Mouse (Mus musculus) liver, embryonic 14.5 days (tissue): ENCODE results near the gene Saa2. TPM values are rescaled to one million over a fixed set of nuclear protein-coding genes. Genes with fewer than 3 reads are reported as not detected.
A peak's percentile ranks its signal among the peaks of the same experiment; 100 is the strongest.

Experiments
- ATAC-seq: fragments of 200-750 bp; cut with Nextera tagmentation; 2 replicates; pipeline ENCODE4 v1.8.0; 2017; ENCODE audit warnings: moderate number of reproducible peaks, mild to moderate bottlenecking, moderate library complexity; ENCODE audit not compliant: insufficient read depth
- DNase-seq, 3 experiments: peaks; one replicate each; pipeline ENCODE4 v3.0.0-alpha.2; 2012 to 2013; ENCODE audit warnings: low read depth in 3 of 3, low spot score in 3 of 3
- H3K27ac ChIP-seq: fragments of 300-500 bp; sonication (generic); 2 replicates; pipeline ENCODE4 v1.5.1; 2014; ENCODE audit warnings: moderate library complexity, mild to moderate bottlenecking, control low read depth, inconsistent platforms
- H3K27me3 ChIP-seq: fragments of 300-500 bp; sonication (generic); 2 replicates; pipeline ENCODE4 v1.6.1; 2014; ENCODE audit warnings: mild to moderate bottlenecking, low read length, moderate library complexity; ENCODE audit not compliant: control insufficient read depth, insufficient read depth
- H3K36me3 ChIP-seq: fragments of 300-500 bp; sonication (generic); replicated peaks from 2 replicates; pipeline ENCODE4 v1.6.1; 2014; ENCODE audit warnings: low read depth; ENCODE audit not compliant: control insufficient read depth, insufficient read depth
- H3K4me1 ChIP-seq, 2 experiments: fragments of 200-500 bp in 1 of 2; fragments of 300-500 bp in 1 of 2; sonication (generic) in 1 of 2; replicated peaks; 2 replicates each; pipeline ENCODE4 v1.6.1; 2012 to 2014; ENCODE audit warnings: antibody characterized with exemption in 1 of 2, inconsistent platforms in 1 of 2, low read length in 1 of 2; ENCODE audit not compliant: control insufficient read depth in 2 of 2, insufficient read depth in 2 of 2
- H3K4me2 ChIP-seq: fragments of 300-500 bp; sonication (generic); 2 replicates; pipeline ENCODE4 v1.6.1; 2014; ENCODE audit warnings: low read depth, mild to moderate bottlenecking, control low read depth, moderate library complexity
- H3K4me3 ChIP-seq, 2 experiments: fragments of 200-500 bp in 1 of 2; fragments of 300-500 bp in 1 of 2; sonication (generic) in 1 of 2; 2 replicates each; pipeline ENCODE4 v1.5.1; 2012 to 2014; ENCODE audit warnings: low read depth in 2 of 2, low read length in 2 of 2, mild to moderate bottlenecking in 2 of 2, control low read depth in 1 of 2, inconsistent platforms in 1 of 2, moderate library complexity in 1 of 2; ENCODE audit not compliant: insufficient read depth in 1 of 2
- H3K9ac ChIP-seq: fragments of 300-500 bp; sonication (generic); replicated peaks from 2 replicates; pipeline ENCODE4 v1.6.1; 2014; ENCODE audit warnings: mild to moderate bottlenecking, control low read depth, moderate library complexity
- H3K9me3 ChIP-seq: fragments of 300-500 bp; sonication (generic); 2 replicates; pipeline ENCODE4 v1.6.1; 2016; ENCODE audit warnings: low read length, mixed read lengths; ENCODE audit not compliant: control insufficient read depth
- CTCF ChIP-seq: IDR thresholded peaks from 2 replicates; pipeline ENCODE4 v1.5.1; 2016; ENCODE audit warnings: antibody characterized with exemption, low read depth, control low read depth
- EP300 ChIP-seq: IDR thresholded peaks from 2 replicates; pipeline ENCODE4 v1.6.1; 2016; ENCODE audit warnings: antibody characterized with exemption, low read depth
- WGBS: fragments of 180-500 bp; shearing (Covaris S2); extraction: QIAGEN DNeasy Blood & Tissue Kit; methylation state at CpG from one replicate; pipeline ENCODE4 v1.1.7; 2014; ENCODE audit not compliant: insufficient replicate concordance; 5-methylcytosine and 5-hydroxymethylcytosine counted together
- polyA plus RNA-seq, 2 experiments: library from polyadenylated mRNA; depleted of rRNA in 1 of 2; stranded (reverse) in 1 of 2; unstranded in 1 of 2; fragments of >200 nt; fragmentation: Nextera tagmentation in 1 of 2; extraction: Ambion mirVana in 1 of 2; gene quantifications; 2 replicates each; pipeline versions ENCODE4 v1.2.1 to v1.2.3; 2012 to 2014

The Saa2 gene
- polyA plus RNA-seq, 2 experiments = not detected

- Histone ChIP-seq H3K27ac (no peak overlapping the region), H3K27me3 (no peaks in the 10 kb centered on the region), H3K36me3 (no peaks in the 10 kb centered on the region), H3K9ac (no peak overlapping the region), H3K9me3 (no peaks in the 10 kb centered on the region), H3K4me2 (no peak overlapping the region), H3K4me1 (peaks cover 0 to 14% of the 10 kb centered on the region in 2 experiments; a peak in 2 of 4 replicates), H3K4me3 (no peak overlapping the region)
- no peak for TF ChIP-seq CTCF
- no peak for TF ChIP-seq EP300
- WGBS = 66% methylated on average over 3 of the region's 3 CpGs
- ATAC-seq (peak; percentile 29; the same call in 1 of the 2 replicates), DNase-seq (no peak)
Observed at GRCm38 (mm10) chr7:46723849-46724248, 27.7 kb upstream of the Saa2 start.

- Histone ChIP-seq H3K27ac (no peak overlapping the region), H3K27me3 (no peaks in the 10 kb centered on the region), H3K9me3 (no peaks in the 10 kb centered on the region), H3K4me3 (no peak overlapping the region), H3K9ac (no peak overlapping the region), H3K36me3 (no peaks in the 10 kb centered on the region), H3K4me1 (peaks cover 0 to 8% of the 10 kb centered on the region in 2 experiments; a peak in 2 of 4 replicates), H3K4me2 (no peak overlapping the region)
- ATAC-seq = no peak
- no peak for DNase-seq
- WGBS = 55% methylated on average over 5 of the region's 5 CpGs
- no peak for TF ChIP-seq EP300
- TF ChIP-seq CTCF = no peak
Observed at GRCm38 (mm10) chr7:46724396-46724795, 27.2 kb upstream of the Saa2 start.

GRCm38 (mm10) chr7:46727584-46727983 is 24.0 kb upstream of the Saa2 start:
- 70% methylated on average over 1 of the region's 1 CpGs for WGBS
- TF ChIP-seq EP300 (no peak), CTCF (no peak)
- H3K9me3 ChIP-seq = no peaks in the 10 kb centered on the region
- ATAC-seq (no peak), DNase-seq (no peak)
- no peaks in the 10 kb centered on the region for H3K36me3 ChIP-seq
- H3K4me1 ChIP-seq = peaks cover 0 to 3% of the 10 kb centered on the region in 2 experiments; a peak in 1 of 4 replicates
- no peaks in the 10 kb centered on the region for H3K27me3 ChIP-seq
- no peak overlapping the region for H3K4me2 ChIP-seq
- H3K4me3 ChIP-seq = no peak overlapping the region
- no peak overlapping the region for H3K27ac ChIP-seq
- H3K9ac ChIP-seq = no peak overlapping the region

GRCm38 (mm10) chr7:46732458-46732857 is 19.1 kb upstream of the Saa2 start, which contains the start of gene Saa4:
Gene Saa4 (minus strand): TSS chr7:46732603.
- H3K36me3 ChIP-seq = no peaks in the 10 kb centered on the region
- H3K4me2 ChIP-seq = peak within 1 kb of the TSS; percentile 25
- TF ChIP-seq EP300 (no peak), CTCF (no peak)
- no peaks in the 10 kb centered on the region for H3K4me1 ChIP-seq
- ATAC-seq (no peak), DNase-seq (no peak)
- H3K4me3 ChIP-seq = peak within 1 kb of the TSS; percentile 23 to 32; a peak in 3 of 4 replicates
- no peak within 1 kb of the TSS for H3K27ac ChIP-seq
- no peak within 1 kb of the TSS for H3K9ac ChIP-seq
- 61% methylated on average over 4 of the region's 4 CpGs for WGBS
- no peaks in the 10 kb centered on the region for H3K27me3 ChIP-seq
- H3K9me3 ChIP-seq = no peaks in the 10 kb centered on the region

GRCm38 (mm10) chr7:46734983-46735382 is 16.6 kb upstream of the Saa2 start:
- Histone ChIP-seq H3K4me3 (no peak overlapping the region), H3K27me3 (no peaks in the 10 kb centered on the region), H3K27ac (no peak overlapping the region), H3K4me1 (peaks cover 0 to 7% of the 10 kb centered on the region in 2 experiments; a peak in 2 of 4 replicates), H3K36me3 (no peaks in the 10 kb centered on the region), H3K9ac (no peak overlapping the region), H3K9me3 (no peaks in the 10 kb centered on the region), H3K4me2 (no peak overlapping the region)
- WGBS = 42% methylated on average over 2 of the region's 2 CpGs
- ATAC-seq = no peak
- TF ChIP-seq EP300 (no peak), CTCF (no peak)
- no peak for DNase-seq
